Mouse (Mus musculus) pancreas, adult 10 weeks (tissue): Measurements from ENCODE around the gene Plin2. TPM values are rescaled to one million over a fixed set of nuclear protein-coding genes. Genes with fewer than 3 reads are reported as not detected.

ENCODE experiments used
- polyA plus RNA-seq: library from polyadenylated mRNA; stranded (reverse); fragments of 350-450 nt; fragmentation: Illumina TruSeq; extraction: RNeasy Lipid Tissue Mini Kit (QIAGEN cat#74804); gene quantifications from one replicate; pipeline ENCODE4 v1.2.3, GENCODE M21; 2015; ENCODE audit warnings: low read depth, low replicate concordance; ENCODE audit not compliant: insufficient read depth

Plin2 gene
- polyA plus RNA-seq = 21.1 TPM

GRCm38 (mm10) chr4:86669780-86670201, at the start of gene Plin2:
Gene Plin2 (minus strand): TSS chr4:86670060.

GRCm38 (mm10) chr4:86611524-86612288, 58.2 kb downstream of the Plin2 start, which contains the start of gene Haus6:
Gene Haus6 (minus strand): TSS chr4:86612055.

Other genes with a start within 250 kb of the Plin2 start
- gene Saxo1, start 111.7 kb downstream of the Plin2 start, polyA plus RNA-seq = not detected
- 18.9 TPM for gene Rraga, start 94.4 kb downstream of the Plin2 start, polyA plus RNA-seq
- 2.3 TPM for gene Haus6, start 58.0 kb downstream of the Plin2 start, polyA plus RNA-seq
- 5.0 TPM for gene Dennd4c, start 78.5 kb upstream of the Plin2 start, polyA plus RNA-seq
- gene Rps6, start 187.4 kb upstream of the Plin2 start, polyA plus RNA-seq = 570 TPM
- gene Acer2, start 204.3 kb upstream of the Plin2 start, polyA plus RNA-seq = 6.4 TPM